Mouse (Mus musculus) cerebellum, adult 18-20 months (tissue): Measurements from ENCODE around the gene Rad54l.

Experiments
- DNase-seq, 2 experiments: peaks; one replicate each; pipeline ENCODE4 v3.0.0; 2021

Rad54l gene

DNA sequence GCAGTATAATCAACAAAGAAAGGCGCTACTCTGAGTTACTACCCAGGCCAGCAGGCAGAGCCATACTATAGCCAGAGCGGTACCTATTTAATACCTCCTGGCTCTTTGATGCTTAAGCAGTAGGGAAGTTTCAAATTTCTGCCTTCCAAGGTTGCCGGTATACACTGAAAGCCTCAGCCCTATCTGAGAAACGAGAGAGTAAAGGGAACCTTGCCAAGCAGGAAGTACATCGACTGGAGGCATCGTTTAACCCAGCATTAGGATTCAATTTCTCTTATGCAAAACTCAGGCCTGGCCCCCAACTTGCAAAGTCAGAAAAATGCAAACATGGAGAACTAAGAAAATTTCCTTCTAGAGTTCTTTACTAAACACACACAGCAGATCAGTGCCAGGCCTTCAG, 53.4 kb downstream of the Rad54l start:
- DNase-seq = no peak

DNA sequence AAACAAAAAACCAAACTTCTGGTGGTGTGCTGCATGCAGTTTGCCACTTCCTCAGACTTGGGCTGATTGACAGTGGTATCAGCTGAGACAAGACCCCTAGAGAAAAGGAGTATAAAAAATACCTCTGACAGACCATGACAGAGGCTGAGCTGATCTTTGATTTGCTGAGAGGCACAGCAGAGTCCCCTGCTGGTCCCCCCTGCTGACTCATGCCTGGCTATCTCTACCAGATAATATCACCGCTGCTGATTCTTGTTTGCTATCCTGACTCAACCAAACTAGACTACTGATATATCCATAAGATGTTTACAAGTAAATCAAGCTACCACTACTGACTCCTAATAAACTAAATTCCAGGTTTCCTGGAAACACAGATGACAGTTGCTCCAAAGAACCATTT, 59.6 kb downstream of the Rad54l start:
- no peak for DNase-seq

DNA sequence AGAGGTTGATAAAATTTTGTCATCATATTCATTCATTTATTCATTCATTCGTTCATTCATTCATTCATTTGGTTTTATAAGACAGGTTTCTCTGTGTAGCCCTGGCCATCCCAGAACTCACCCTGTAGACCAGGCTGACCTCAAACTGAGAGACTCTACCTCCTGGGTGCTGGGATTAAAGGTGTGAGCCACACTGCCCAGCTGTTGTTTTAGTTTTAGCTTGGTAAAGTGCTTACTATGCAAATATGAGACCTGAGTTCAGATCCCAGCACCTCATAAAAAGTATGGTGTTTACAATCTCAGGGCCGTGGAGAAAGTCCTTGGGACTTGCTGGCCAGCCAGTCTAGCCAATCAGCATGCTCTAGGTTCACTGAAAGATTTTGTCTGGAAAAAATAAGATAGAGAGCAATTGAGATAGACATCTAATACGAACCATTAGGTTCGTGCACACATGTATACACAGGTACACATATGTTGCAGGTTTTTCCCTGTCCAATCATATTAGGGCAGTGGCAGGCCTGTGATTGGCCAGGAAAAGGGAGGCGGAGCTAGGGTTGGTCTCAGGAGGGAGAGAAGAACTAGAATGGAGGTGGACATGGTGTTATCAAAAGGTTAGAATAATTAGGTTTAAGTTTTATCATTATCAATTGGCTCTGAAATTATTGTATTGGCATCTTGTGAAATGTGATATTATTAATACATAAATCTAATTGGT, 64.3 kb downstream of the Rad54l start:
- no peak for DNase-seq

DNA sequence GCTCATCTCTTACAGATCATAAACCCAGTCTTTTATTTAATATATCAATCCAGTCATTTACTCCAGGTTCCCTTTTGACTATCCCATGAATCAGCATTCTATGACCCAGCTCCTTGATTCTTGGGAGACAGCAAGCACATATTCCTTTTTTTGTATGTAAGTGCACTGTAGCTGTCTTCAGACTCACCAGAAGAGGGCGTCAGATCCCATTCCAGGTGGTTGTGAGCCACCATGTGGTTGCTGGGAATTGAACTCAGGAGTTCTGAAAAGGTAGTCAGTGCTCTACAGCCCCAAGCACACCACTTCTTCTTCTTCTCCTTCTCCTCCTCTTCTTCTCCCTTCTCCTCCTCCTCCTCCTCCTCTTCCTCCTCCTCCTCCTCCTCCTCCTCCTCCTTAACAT, 65.9 kb downstream of the Rad54l start:
- no peak for DNase-seq

DNA sequence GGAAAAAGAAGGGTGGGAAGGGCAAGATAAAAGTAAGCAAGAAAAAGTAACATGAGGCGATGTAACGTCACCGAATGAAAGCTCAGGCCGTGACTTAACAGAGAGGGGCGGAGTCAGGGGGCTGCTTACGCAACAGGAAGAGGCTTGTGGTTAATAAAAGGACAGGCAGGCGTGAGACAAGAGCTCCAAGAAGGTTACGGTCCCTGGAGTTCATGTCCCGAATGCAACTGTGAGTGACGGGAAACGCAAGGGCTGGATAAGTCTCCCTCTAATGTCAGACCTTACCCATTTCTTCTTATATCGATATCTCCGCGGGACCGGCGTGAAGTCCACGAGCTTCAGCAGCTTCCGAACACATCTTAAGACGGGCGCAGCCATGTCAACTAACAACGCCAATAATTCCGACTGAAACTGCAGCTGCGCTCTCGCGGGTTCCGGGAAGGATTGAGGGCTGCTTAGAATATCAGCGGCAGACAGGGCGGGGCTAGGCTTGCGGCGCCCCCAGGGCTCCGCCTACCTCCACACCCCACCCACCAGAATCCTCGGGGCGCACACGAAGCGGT, 70.0 kb downstream of the Rad54l start, which contains the start of gene Nsun4:
Nsun4 (minus strand) TSS at position 478 of the 563 bp plus-strand sequence.
- peak; percentile 88 to 90 for DNase-seq

DNA sequence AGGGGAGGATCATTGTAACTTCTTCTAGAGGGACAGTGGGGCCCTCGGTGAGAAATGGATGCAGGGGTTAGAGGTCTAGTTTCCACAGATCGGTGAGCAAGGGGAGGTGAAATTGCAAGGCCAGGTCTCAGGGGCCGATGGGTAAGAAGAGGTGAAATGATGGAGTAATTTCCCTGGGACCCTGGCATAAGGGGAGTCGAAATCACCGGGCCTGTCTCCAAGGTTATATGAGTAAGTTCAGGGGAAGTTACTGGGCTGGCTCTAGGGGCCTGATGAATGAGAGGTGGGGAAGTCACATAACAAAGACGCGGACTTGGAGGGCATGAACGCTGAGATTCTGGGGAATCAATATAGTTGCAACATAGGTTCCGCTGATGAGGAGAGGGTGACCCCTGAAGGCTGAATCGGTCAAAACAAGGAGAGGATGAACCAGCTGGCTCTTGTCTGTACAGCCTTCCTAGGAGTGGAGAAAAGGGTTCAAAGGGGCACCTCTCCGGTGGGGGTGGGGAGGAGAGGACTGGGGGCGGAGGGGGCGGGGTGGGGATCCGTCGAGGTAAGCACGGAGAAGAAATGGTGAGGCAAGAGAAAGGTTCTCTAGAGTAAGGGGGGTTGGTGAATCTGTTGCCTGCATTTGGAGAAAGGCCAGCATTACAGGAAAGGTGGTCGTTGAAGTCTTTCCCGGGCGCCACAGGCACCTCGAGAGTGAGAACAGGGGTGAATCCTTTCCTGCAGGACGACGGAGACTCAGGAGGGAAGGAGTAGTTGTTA, 70.8 kb downstream of the Rad54l start:
- DNase-seq = peak; percentile 39 to 57

DNA sequence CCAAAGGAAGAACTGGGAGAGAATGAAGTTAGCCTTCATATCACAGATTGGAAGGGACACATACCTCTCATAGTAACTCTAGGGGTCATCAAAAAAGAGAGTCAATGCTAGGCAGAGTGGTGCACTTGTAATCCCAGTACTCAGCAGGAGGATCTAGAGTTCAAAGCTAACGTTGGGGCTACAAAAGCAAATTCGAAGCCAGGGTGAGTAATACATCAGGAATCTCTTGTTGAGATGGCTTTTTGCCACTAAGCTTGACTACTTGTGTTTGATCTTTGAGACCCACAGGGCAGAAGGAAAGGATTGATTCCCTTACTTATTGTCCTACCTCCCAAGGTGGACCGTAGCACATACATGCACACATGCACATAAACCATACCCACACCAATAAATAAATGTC, 74.3 kb downstream of the Rad54l start:
- DNase-seq = no peak

DNA sequence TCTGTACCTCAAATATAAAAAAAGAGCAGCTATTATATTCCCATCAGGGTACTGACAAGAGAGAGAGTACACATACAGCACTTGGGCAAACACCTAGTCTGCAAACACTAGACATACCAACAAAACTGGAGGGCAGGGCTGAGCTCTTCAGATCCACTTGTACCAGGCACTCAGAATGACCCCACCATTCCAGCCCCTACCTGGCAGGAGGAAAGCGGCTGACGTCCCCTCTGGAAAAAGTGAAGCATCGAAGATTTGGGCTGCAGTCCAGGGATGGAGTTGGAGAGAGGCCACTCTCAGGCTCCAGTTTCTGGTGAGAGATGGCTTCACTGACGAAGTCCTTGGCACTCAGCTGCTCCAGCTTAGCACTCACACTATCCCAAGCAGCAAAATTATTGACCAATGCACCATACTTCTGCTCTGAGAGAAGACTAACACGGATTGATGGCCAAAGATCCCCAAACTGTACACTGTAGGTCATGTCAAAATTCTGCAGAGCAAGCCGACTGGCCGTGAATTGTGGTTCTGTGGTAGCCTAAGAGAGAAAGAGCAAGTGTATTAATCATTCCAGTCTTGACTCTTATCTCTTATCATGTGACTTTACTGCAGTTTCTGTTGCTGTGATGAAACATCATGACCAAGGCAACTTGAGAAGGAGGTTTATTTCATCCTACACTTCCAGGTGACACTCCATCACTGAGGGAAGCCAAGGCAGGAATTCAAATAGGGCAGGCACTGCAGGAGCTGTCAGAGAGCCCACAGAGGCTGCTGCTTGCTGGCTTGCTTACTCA, 75.2 kb downstream of the Rad54l start:
- no peak for DNase-seq

DNA sequence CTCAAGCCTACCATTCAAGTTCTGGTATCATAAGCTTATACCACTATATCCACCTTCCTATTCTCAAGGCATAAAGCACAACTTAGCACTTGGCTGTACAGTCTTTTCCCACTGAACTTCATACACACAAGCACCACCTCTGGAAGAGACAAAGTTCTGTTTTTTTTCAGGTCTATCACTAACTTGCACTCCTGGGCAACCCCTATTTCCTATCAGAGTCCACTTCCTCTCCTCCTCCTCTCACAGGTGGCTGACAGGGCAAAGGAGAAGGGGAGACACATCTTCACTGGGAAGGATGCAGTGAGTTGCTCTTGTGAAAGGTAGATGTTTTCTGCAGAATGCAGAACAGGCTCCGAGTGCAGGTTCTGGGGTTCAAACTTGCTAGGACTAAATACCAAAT, 75.8 kb downstream of the Rad54l start:
- DNase-seq = no peak

DNA sequence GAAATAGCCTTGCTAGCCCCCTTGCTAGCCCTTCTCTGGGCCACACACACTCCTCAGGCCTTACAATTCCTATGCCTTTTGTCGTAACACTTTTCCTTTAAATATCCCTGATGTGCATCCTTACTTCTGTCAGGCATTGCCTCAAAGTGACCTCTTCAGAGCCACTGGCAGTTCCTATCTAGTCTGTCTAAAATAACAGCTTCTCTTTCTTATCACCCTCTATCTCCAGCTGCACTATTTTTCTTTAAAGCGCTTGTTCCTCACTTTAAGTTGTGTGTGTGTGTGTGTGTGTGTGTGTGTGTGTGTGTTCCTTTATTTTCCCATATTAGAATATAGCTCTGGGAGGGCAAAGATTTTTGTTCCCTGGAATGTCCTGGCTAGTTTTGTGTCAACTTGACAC, 76.9 kb downstream of the Rad54l start:
- DNase-seq = no peak
